Mouse (Mus musculus) CH12.LX (cell line): ENCODE measurements around the gene Med10. TPM values are rescaled to one million over a fixed set of nuclear protein-coding genes. Genes with fewer than 3 reads are reported as not detected.

Experiments used
- DNase-seq: peaks from one replicate; pipeline ENCODE4 v3.0.0-alpha.2; 2013; ENCODE audit errors: extremely low read depth
- H3K27ac ChIP-seq: 2 replicates; pipeline ENCODE4 v1.5.1; 2012; ENCODE audit warnings: low read depth, mild to moderate bottlenecking, control low read depth, moderate library complexity; ENCODE audit not compliant: insufficient read depth
- H3K27me3 ChIP-seq: replicated peaks from 2 replicates; pipeline ENCODE3; 2012; ENCODE audit warnings: inconsistent platforms
- H3K36me3 ChIP-seq, 2 experiments: replicated peaks in 1 of 2; 2 replicates each; pipeline versions ENCODE3 to v1.6.1; 2012; ENCODE audit warnings: inconsistent platforms in 1 of 2, low read length in 1 of 2, mild to moderate bottlenecking in 1 of 2, mixed read lengths in 1 of 2, moderate library complexity in 1 of 2; ENCODE audit not compliant: control insufficient read depth in 1 of 2, insufficient read depth in 1 of 2
- H3K4me1 ChIP-seq, 2 experiments: 2 replicates each; pipeline ENCODE4 v1.6.1; 2012; ENCODE audit warnings: inconsistent platforms in 1 of 2, moderate library complexity in 1 of 2; ENCODE audit not compliant: insufficient read depth in 2 of 2, control insufficient read depth in 1 of 2
- H3K4me2 ChIP-seq: 2 replicates; pipeline ENCODE4 v1.6.1; 2012; ENCODE audit warnings: low read depth, mild to moderate bottlenecking, control low read depth; ENCODE audit not compliant: poor library complexity, insufficient read depth, severe bottlenecking
- H3K4me3 ChIP-seq, 3 experiments: fragments of 150-350 bp in 1 of 3; sonication (generic) in 1 of 3; replicated peaks in 1 of 3; 2 replicates each; pipeline versions ENCODE3 to v1.5.1; 2011 to 2012; ENCODE audit warnings: low read depth in 2 of 3, low read length in 2 of 3, mild to moderate bottlenecking in 2 of 3, moderate library complexity in 2 of 3, control low read depth in 1 of 3, improper control_type of control experiment in 1 of 3, inconsistent platforms in 1 of 3, mixed read lengths in 1 of 3; ENCODE audit not compliant: poor library complexity in 1 of 3
- H3K79me2 ChIP-seq: replicated peaks from 2 replicates; pipeline ENCODE4 v1.6.1; 2012; ENCODE audit warnings: mild to moderate bottlenecking, moderate library complexity; ENCODE audit not compliant: control insufficient read depth, poor library complexity, insufficient read depth, severe bottlenecking; ENCODE audit errors: extremely low read depth
- H3K9ac ChIP-seq: 2 replicates; pipeline ENCODE4 v1.6.1; 2012; ENCODE audit warnings: low read depth, mild to moderate bottlenecking, control low read depth, moderate library complexity; ENCODE audit not compliant: insufficient read depth
- H3K9me3 ChIP-seq: replicated peaks from 2 replicates; pipeline ENCODE3; 2012; ENCODE audit warnings: low read length, inconsistent platforms, mixed read lengths
- BHLHE40 ChIP-seq: IDR thresholded peaks from 2 replicates; pipeline ENCODE4 v1.6.1; 2011; ENCODE audit warnings: mild to moderate bottlenecking, low read depth, low read length, improper control_type of control experiment
- CHD2 ChIP-seq: IDR thresholded peaks from 2 replicates; pipeline ENCODE4 v1.6.1; 2011; ENCODE audit warnings: low read length, improper control_type of control experiment
- ELF1 ChIP-seq: IDR thresholded peaks from 2 replicates; pipeline ENCODE4 v1.6.1; 2014; ENCODE audit warnings: low read depth, mild to moderate bottlenecking, inconsistent platforms, low read length, improper control_type of control experiment
- EP300 ChIP-seq: IDR thresholded peaks from 2 replicates; pipeline ENCODE4 v1.6.1; 2011; ENCODE audit warnings: low read length, improper control_type of control experiment
- ETS1 ChIP-seq: conservative IDR thresholded peaks from 2 replicates; pipeline ENCODE4 v1.6.1; 2012; ENCODE audit warnings: low read depth, mild to moderate bottlenecking, inconsistent platforms, low read length, improper control_type of control experiment, moderate library complexity
- IRF4 ChIP-seq: IDR thresholded peaks from 2 replicates; pipeline ENCODE4 v1.6.1; 2014; ENCODE audit warnings: low read depth, mild to moderate bottlenecking, inconsistent platforms, low read length, improper control_type of control experiment
- KAT2A ChIP-seq: IDR thresholded peaks from 2 replicates; pipeline ENCODE4 v1.6.1; 2012; ENCODE audit warnings: low read length, improper control_type of control experiment, inconsistent platforms; ENCODE audit not compliant: insufficient replicate concordance
- MAFK ChIP-seq: IDR thresholded peaks from 2 replicates; pipeline ENCODE4 v1.6.1; 2011; ENCODE audit warnings: low read length, improper control_type of control experiment; ENCODE audit not compliant: insufficient replicate concordance
- MAZ ChIP-seq: IDR thresholded peaks from 2 replicates; pipeline ENCODE4 v1.6.1; 2012; ENCODE audit warnings: low read depth, mild to moderate bottlenecking, inconsistent platforms, low read length, improper control_type of control experiment, moderate library complexity
- MEF2A ChIP-seq: IDR thresholded peaks from 2 replicates; pipeline ENCODE4 v1.6.1; 2014; ENCODE audit warnings: low read depth, mild to moderate bottlenecking, inconsistent platforms, low read length, improper control_type of control experiment, borderline replicate concordance
- MXI1 ChIP-seq: IDR thresholded peaks from 2 replicates; pipeline ENCODE4 v1.6.1; 2011; ENCODE audit warnings: mild to moderate bottlenecking, low read depth, low read length, improper control_type of control experiment
- MYC ChIP-seq: IDR thresholded peaks from 2 replicates; pipeline ENCODE4 v1.6.1; 2011; ENCODE audit warnings: low read depth, mild to moderate bottlenecking, improper control_type of control experiment, low read length
- NELFE ChIP-seq: IDR thresholded peaks from 2 replicates; pipeline ENCODE4 v1.6.1; 2011; ENCODE audit warnings: low read depth, low read length, improper control_type of control experiment
- POLR2A ChIP-seq: IDR thresholded peaks from 2 replicates; pipeline ENCODE4 v1.6.1; 2011; ENCODE audit warnings: low read depth, mild to moderate bottlenecking, improper control_type of control experiment, low read length
- POLR2AphosphoS2 ChIP-seq: IDR thresholded peaks from 2 replicates; pipeline ENCODE4 v1.6.1; 2011; ENCODE audit warnings: low read depth, low read length, improper control_type of control experiment
- RAD21 ChIP-seq: IDR thresholded peaks from 2 replicates; pipeline ENCODE4 v1.6.1; 2011; ENCODE audit warnings: low read depth, mild to moderate bottlenecking, low read length, improper control_type of control experiment, moderate library complexity
- SIN3A ChIP-seq: IDR thresholded peaks from 2 replicates; pipeline ENCODE4 v1.6.1; 2012; ENCODE audit warnings: low read length, improper control_type of control experiment, inconsistent platforms
- TBP ChIP-seq: conservative IDR thresholded peaks from 2 replicates; pipeline ENCODE4 v1.6.1; 2011; ENCODE audit warnings: low read depth, low read length, improper control_type of control experiment
- TCF12 ChIP-seq: IDR thresholded peaks from 2 replicates; pipeline ENCODE4 v1.6.1; 2014; ENCODE audit warnings: low read depth, mild to moderate bottlenecking, inconsistent platforms, low read length, improper control_type of control experiment
- USF1 ChIP-seq: IDR thresholded peaks from 2 replicates; pipeline ENCODE4 v1.6.1; 2014; ENCODE audit warnings: low read depth, mild to moderate bottlenecking, inconsistent platforms, low read length, improper control_type of control experiment
- USF2 ChIP-seq: conservative IDR thresholded peaks from 2 replicates; pipeline ENCODE4 v1.6.1; 2011; ENCODE audit warnings: low read depth, low read length, improper control_type of control experiment
- ZKSCAN1 ChIP-seq: IDR thresholded peaks from 2 replicates; pipeline ENCODE4 v1.6.1; 2012; ENCODE audit warnings: low read depth, inconsistent platforms, low read length, improper control_type of control experiment, borderline replicate concordance
- dilution Hi-C: fragments of 300-500 bp; cut with MboI; formaldehyde crosslinking; loops from 2 replicates; pipeline ENCODE4 v1.14.3; 2020; ENCODE audit warnings: low sequenced_read_pairs; ENCODE audit not compliant: extremely low pct_unique_long_range_greater_than_20kb, extremely low pct_ligation_motif_present
- in situ Hi-C: fragments of 300-500 bp; cut with MboI; formaldehyde crosslinking; loops from 3 replicates; pipeline ENCODE4 v1.14.3; 2019; ENCODE audit warnings: low sequenced_read_pairs, low pct_ligation_motif_present, low pct_unique_long_range_greater_than_20kb, mixed read lengths
- polyA plus RNA-seq: library from polyadenylated mRNA; unstranded; fragments of >175 nt; gene quantifications from 2 replicates; pipeline ENCODE4 v1.2.1, GENCODE M21; 2012; ENCODE audit warnings: low read depth; ENCODE audit not compliant: insufficient read length
- total RNA-seq, 2 experiments: library from RNA; depleted of rRNA; stranded (reverse); fragments of 300-350 nt in 1 of 2; fragments of >200 nt in 1 of 2; gene quantifications; 2 replicates each; pipeline ENCODE4 v1.2.3; 2012 to 2014

Med10 gene
- total and polyA plus RNA-seq, 3 experiments, result 58.6 to 78.7 (median 72.6) TPM

GRCm38 (mm10) chr13:69845592-69845991 lies 43.4 kb downstream of the Med10 start:
- Histone ChIP-seq H3K27ac (no peak overlapping the region), H3K27me3 (peaks cover 2% of the 10 kb centered on the region), H3K9me3 (peaks cover 32% of the 10 kb centered on the region), H3K36me3 (no peaks in the 10 kb centered on the region), H3K79me2 (no peaks in the 10 kb centered on the region), H3K4me2 (no peak overlapping the region), H3K9ac (no peak overlapping the region), H3K4me1 (no peaks in the 10 kb centered on the region), H3K4me3 (no peak overlapping the region)
- DNase-seq, result no peak
- no peak for TF ChIP-seq POLR2AphosphoS2
- no peak for TF ChIP-seq NELFE
- no peak for TF ChIP-seq EP300
- TF ChIP-seq MYC, result no peak
- no peak for TF ChIP-seq POLR2A
- no peak for TF ChIP-seq ZKSCAN1
- no peak for TF ChIP-seq SIN3A
- TF ChIP-seq ELF1, result no peak
- TF ChIP-seq TCF12, result no peak
- TF ChIP-seq MXI1, result no peak
- no peak for TF ChIP-seq MAZ
- no peak for TF ChIP-seq RAD21
- TF ChIP-seq TBP, result no peak
- TF ChIP-seq ETS1, result no peak
- TF ChIP-seq IRF4, result no peak
- TF ChIP-seq MEF2A, result no peak
- no peak for TF ChIP-seq CHD2
- TF ChIP-seq USF2, result no peak
- no peak for TF ChIP-seq MAFK
- no peak for TF ChIP-seq USF1
- dilution Hi-C loops (no loop called here), in situ Hi-C loops (no loop called here)

DNA sequence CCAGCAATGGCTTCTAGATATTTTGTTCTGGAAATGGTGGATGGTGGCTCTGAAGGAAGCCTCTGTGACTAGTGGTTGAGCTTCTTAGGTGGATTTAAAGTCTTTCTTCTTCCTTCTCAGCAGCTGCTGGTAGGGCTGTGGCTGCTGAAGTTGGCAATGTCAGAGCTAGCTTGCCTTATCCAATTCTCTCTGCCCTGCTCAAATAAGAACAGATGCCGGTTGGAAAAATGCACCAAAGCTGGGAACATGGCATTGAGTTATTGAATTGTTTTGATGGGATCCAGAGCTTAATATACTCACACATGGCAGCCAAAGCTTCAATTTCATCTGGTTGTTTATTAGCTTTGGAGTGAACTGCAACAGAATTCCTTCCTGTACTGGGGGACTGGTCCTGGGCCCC lies 47.4 kb downstream of the Med10 start:
- DNase-seq, result no peak
- no peaks in the 10 kb centered on the region for H3K36me3 ChIP-seq
- in situ Hi-C loops, result no loop called here

More for the DNA sequence above, 47.4 kb downstream of the Med10 start:
- dilution Hi-C loops, result no loop called here
- Histone ChIP-seq H3K4me1 (no peaks in the 10 kb centered on the region), H3K4me3 (no peak overlapping the region), H3K9me3 (peaks cover 41% of the 10 kb centered on the region), H3K27ac (no peak overlapping the region), H3K9ac (no peak overlapping the region), H3K27me3 (no peaks in the 10 kb centered on the region), H3K4me2 (no peak overlapping the region), H3K79me2 (no peaks in the 10 kb centered on the region)
- TF ChIP-seq MAFK (no peak), POLR2A (no peak), BHLHE40 (no peak), KAT2A (no peak)
